Mouse (Mus musculus) cerebellum, postnatal 4 days (tissue): Measurements from ENCODE around the gene Gpr25.

Experiments used
- DNase-seq, 2 experiments: peaks; one replicate each; pipeline ENCODE4 v3.0.0; 2022; ENCODE audit warnings: low spot score in 2 of 2, mixed read lengths in 1 of 2

The Gpr25 gene

DNA sequence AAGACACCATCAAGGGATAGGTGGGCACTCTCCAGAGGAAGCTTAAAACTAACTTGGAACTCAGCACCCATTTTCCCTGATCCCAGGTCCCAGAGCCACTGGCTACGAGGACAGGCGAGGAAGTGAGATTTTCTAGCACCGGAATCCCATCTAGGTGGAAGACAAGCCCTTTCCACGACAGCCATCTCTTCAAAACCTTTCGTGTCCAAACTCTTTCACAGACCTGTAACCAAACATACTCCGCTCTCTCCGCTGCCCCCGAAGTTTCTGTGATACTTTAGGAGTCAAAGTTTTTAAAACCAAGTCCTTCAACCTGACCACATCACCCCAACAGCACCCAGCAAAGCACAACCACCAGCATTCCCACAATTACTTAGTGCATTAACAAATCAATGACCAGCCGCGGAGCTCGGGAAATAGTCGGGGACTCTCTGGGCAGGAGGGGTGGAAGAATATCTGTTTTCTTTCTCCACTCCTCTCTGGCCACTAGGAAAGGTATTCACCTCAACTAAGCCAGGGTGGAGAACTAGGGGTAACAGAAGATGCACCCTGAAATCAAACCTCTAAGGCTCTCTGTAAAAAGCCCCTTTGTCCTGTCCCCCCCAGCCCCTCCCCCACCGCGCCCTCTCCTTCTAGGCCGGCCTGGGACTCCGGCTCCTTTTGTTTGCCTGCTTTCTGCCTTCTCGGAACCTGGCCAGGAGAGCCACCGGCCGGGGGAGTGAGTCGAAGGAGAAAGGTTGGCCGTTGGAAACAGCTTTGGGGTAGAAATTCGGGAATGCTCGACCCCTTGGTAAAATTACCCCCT lies 27.5 kb downstream of the Gpr25 start:
- DNase-seq = no peak

DNA sequence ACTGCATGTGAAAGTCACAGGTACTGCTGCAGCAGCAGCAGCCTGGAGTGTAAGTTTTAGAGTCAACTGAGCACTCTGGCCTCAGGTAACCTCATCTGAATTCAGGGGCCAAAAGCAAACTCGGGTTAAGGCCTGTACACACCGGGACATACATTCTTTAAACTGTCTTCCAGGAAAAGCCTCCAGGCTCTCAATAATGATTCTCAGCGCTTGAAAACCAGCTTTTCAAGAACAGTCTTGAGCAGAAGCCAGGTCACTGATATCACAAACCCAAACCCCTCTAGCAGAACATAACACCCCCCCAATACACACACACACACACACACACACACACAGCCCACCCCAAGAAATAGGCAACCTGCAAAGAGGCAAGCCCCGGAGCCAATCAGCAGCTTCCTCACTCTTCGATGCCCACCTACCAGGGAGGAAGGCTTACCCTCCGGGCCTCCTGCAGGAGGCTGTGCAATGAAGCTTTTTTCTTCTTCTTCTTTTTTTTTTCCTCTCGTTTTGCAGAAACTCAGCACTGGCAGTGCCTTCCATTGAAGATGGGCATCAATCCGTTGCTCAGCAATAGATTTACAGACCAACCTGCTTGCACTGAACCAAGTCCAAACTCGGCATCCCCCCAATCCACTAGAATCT lies 28.3 kb downstream of the Gpr25 start:
- no peak for DNase-seq

DNA sequence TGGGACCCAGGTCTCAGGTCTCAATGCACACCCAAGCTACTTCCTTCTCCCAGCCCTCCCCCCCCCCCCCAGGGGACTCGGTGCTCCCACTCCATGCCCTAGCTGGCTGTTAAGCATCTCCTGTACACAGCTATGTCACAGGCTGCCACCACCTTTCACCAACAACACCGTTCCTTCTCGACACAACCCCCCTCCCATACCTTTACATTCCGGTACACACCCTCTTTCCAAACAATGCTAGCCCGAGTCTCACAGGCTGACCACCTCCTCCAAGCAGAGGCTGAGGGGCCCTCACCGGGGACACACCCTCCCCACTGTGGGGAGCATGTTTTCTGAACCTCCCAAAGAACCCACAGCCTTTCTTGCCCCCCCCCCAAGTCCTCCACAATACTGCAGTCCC lies 29.1 kb downstream of the Gpr25 start:
- DNase-seq = no peak

DNA sequence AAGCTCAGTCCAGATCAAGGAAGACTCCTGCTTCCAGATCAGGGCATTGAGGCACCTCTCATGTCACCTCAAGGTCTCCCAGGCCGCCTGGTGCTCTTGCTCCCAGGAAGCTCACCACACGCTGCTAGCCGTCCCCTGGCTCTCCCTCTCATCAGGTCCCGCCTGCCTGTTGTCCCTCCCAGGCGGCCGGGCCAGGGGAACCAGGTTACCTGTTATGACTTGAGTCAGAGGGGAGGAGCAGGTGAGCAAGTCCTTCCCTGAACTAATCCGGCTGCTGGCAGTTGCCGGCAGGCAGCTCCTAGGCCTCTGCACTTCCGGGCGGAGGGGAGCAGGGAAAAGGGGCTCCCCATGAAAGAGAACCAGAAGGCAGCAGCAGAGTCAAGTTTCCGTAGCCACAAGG lies 30.5 kb downstream of the Gpr25 start:
- no peak for DNase-seq

DNA sequence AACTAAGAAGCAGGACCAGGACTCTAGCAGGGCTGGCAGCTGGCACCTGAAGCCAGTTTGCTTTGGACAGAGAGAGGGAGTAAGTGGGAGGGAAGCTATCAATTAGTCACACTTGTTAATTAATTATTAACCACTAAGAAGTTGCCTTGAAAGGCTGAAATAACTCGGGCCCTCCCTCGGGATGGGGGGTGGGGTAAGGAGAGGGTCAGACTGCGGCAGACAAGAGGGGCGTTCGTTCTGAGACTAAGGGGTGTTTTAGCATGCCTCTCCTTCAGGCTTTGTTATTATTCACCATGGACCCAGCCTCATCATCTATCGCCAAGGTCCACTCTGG lies 31.7 kb downstream of the Gpr25 start:
- no peak for DNase-seq

DNA sequence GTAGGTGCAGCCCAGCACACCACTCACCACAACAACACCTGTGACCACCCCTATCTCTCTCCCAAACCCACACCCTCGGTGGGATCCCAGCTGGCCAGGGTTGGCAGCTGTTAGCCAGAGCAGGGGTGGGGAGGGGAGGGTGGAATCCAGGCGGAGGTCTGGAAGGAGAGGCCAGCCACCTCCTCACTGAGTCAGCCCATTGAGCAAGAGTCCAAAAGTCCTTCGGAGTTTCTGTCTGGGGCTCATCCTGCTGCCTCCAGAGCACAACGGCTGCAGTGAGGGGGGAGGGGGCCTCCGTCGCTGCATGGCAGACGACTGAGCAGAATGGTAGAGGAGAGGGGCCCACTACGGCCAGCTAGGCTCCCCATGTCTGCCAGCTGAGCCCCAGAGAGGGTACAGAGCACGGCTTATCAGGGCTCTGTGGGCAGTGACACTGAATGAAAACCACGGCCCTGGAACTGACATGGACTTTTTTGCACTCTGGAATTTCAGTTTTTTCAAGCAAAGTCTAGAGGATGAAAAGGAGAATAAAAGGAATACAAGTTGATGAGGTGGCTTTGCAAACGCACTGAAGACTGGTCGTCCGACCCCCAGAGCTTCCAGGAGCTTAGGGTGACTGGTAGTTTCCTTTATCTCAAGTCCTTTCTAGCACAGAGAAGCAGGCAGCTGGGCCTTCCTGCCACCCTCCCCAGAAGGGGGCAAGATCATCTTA lies 32.2 kb downstream of the Gpr25 start:
- DNase-seq = no peak

DNA sequence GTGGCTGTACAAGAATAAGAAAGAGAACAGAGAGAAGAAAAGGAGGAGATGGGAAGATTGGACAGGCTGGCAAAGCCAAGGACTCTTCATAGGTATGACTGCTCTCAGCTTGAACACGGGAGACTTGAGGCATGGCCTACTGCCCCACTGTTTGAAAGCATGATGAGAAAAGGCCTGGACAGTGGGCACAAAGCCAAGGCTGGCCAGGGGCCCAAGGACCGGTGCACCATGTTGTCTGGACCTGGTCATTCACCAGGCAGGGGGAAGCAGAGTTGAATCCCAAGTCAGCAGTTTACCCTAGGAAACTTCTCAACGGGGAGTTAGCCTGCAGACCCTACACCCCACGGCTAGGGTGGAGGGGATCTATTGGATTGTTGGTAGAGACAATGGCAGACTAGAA lies 32.8 kb downstream of the Gpr25 start:
- DNase-seq = peak in 1 of 2 experiments; percentile 36

DNA sequence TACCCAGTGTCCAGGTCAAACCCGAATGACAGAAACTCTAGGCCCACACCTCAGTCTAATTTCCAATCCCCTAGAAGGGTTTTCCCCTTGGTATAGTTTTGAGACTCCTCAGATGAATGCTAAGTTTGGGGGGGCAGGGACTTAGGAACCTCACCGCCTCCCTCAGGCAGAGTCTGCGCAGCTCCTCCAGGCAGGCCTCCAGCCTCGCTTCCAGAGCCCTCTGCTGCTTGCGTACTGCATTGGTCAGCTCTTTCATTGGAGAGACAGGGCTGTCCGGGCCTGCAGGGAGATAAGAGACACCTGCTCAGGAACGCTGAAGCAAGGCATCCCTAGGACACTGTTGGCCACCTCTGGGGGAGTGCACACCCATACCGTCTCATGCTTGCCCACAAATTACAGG lies 34.0 kb downstream of the Gpr25 start:
- DNase-seq = no peak

DNA sequence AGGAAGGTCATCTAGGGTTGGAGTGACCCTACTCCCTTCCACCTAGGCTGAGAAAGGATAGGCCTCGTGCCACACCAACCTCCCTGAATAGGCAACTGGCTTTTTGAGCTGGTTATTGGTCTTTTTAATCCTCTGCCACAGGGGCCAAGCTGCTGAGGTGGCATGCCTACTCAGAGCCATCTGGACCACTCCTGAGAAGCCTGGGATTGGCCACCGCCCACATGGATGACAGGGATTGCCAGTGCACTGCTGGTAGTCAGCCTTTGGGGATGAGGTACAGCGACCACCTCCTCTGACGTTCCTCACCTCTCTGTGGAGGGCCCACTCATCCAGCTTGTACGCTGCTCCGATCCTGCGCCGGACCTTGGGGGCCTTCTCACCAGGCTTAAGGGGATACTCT lies 34.8 kb downstream of the Gpr25 start:
- no peak for DNase-seq

DNA sequence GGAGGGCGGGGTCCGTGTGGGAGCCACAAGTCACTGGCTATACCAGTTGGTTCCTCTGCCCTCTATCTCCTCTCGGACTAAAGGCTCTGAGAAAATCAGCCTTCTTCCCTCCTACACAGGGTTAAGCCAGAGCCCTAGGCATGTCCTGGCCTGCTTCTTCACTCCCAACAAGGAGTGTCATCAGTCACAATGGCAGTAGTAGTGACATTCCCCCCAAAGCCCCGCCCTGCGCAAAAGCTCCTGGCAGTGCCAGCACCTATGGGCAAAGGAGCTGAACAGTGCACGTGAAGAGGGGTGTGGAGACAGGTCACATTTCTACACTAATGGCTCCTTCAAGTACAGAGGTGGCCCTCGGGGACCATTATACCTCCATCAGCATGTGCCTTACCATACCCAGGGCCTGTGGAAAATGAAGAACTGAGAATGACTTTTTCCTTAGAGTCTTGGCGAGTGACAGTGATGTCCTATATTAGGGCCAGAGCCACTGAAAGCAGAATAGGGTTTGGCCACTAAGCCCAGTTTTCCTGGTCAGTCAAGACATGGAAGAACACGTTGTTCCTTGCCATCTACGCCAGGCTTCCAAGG lies 36.8 kb downstream of the Gpr25 start:
- DNase-seq = no peak

DNA sequence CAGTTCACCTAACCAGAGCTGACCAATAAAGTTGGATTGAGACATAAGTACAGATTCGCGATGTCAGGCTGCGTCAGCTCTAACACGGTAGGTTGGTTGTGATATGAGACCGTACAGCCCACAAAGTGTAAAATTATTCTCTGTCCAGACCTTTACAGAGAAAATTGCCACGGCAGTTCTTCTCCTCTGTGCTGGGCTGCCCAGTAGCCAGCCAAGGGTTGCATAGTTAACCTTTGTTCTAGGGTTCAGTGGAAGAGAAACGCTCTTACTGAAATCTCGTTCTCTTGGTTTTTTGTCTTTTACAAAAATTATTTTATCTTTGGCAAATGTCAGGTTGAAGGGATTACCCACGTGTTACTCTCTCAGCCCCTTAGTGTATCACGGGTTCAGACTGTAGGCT lies 38.3 kb downstream of the Gpr25 start:
- no peak for DNase-seq

DNA sequence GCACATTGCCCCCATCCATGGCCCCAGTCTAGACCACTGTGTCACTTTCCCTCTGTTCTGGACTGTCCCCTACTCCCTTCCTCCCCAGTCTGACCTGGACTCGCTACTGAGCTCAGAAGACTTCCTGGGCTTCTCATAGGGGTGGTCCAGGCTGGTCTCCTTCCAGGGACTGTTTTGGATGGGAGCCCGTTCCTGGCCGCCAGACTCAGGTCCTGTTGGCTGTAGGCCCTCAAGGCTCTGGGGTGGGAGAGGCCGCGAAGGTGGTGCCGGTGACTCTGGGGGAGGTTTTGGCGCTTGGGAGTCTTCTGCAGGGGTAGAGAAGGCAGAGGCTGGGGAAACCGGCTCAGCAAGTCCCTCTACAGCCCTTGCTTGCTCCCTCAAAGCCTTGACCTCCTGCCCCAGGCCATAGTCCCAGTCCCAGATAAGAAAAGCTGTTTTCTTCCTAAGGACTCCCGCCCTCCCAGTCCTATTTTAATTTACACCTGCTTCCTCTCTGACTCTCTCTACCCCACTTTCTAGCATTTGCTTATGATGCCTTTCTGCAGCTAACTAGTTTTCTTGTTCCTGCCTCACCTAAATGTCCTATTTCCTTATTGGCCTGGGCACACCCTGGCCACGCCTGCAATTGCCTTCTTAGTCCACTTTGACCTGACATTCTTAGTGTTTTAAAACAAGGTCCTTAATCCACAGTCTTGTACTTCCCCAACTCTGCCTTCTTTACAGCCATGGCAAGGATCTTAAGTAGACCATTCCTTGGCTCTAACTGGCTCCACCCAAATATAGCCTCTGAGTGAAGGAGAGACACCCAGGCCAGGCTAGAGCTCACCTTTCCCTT lies 40.4 kb downstream of the Gpr25 start:
- no peak for DNase-seq

DNA sequence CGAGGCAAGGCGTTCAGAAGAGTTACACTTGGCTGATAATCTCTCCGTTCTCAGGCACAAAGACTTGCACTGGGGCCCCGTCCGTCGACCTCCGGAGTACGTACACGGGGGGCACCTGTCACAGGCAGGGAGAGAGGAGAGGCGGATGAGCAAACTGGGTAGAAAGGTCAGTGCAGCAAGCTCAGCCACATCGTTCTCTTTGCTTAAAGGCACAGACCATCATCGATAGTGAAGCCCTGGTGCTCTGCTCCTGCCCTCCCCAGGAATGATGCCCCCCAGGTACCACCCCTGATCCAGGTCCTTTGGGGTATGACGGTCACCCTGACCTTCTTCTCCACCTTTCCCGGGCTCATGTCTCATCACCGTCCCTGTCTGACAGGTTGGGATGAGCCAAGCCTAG lies 46.4 kb downstream of the Gpr25 start:
- no peak for DNase-seq

DNA sequence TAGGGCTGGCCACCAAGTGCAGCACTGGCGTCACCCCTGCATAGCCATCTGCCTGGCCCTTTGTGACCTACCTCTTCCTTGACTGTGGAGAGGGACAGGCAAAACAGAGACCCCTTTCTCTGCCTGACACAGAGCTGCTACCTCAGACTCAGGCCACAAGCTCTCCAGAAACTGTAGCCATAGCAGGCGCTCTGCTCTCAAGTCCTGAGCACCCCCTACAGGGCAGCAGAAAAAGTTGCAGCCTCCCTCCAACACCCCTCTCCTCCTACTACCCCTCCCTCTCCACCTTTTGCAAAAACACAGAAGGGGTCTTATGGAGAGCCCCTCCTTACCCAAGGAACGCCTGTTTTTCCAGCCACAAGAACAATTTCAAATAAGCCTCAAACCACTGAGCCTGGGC lies 47.9 kb downstream of the Gpr25 start, which contains the start of gene Mroh3:
Gene Mroh3 (minus strand): TSS at position 26 of the 400 bp plus-strand sequence.
- no peak for DNase-seq
